Comparison of ENCODE assay signal across 31 mouse cellular contexts in the genomic region with DNA sequence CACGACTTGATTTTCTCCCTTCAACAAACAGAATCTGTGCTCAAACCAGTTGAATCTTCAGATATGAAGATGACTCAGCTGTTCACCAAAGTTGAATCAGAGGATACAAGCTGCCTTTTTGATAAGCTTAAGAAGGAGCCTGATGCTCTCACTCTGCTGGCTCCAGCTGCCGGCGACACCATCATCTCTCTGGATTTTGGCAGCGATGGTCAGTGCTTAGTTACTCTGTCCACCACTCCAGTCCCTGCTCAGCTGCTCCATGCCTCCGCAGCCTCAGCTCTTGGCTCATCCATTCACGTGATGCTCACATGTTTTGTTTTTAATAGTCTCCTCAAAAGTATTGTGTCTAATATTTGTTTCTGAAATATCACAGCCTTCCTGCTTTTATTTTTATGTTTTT. TPM values are rescaled to one million over a fixed set of nuclear protein-coding genes. Genes with fewer than 3 reads are reported as not detected.
A peak's percentile ranks its signal among the peaks of the same experiment; 100 is the strongest.
DNase-seq lines count a peak whose midpoint lies in the region; ATAC-seq lines count a peak whose summit lies in the region.
"Had no signal": no experiment of that assay in that cellular context is flagged by ENCODE, and none has a peak within 500 bp of the region (broad histone marks: within the 10 kb centered on the region; RNA-seq: fewer than 3 reads in every experiment).

No protein-coding gene starts in this region.

- peaks cover 3% of the 10 kb centered on the region; the same call in 1 of the 2 replicates for H3K4me1 ChIP-seq in heart, embryonic 11.5 days (ENCODE audit: control insufficient read depth, insufficient read depth, low read length)
- H3K4me1 ChIP-seq: forebrain, embryonic 13.5 days; kidney, embryonic 15.5 days; liver, embryonic 12.5 days; megakaryocyte, embryonic 14.5 days; midbrain, embryonic 12.5 days; neural tube, embryonic 12.5 days had no signal

- H3K27ac ChIP-seq in heart, embryonic 11.5 days (ENCODE audit: low read depth, low read length) = no peak overlapping the region
- H3K27ac ChIP-seq: forebrain, embryonic 13.5 days; hindbrain, embryonic 14.5 days; kidney, embryonic 15.5 days; liver, embryonic 12.5 days; midbrain, embryonic 12.5 days; neural tube, embryonic 12.5 days had no signal

- intact Hi-C loops in heart, postnatal 14 days (cut with DNase I) = no loop called here

- WGBS in heart, embryonic 11.5 days (ENCODE audit: insufficient replicate concordance) = 87% methylated on average over 6 of the region's 6 CpGs

- no peaks in the 10 kb centered on the region for H3K9me3 ChIP-seq in heart, embryonic 11.5 days (replicated peaks; ENCODE audit: control insufficient read depth, low read length)
- H3K9me3 ChIP-seq: forebrain, embryonic 13.5 days; kidney, embryonic 15.5 days; liver, embryonic 12.5 days; megakaryocyte, embryonic 14.5 days; midbrain, embryonic 12.5 days; neural tube, embryonic 12.5 days had no signal

- no peak overlapping the region for H3K9ac ChIP-seq in heart, embryonic 11.5 days (ENCODE audit: low read depth, low read length)
- H3K9ac ChIP-seq: forebrain, embryonic 13.5 days; hindbrain, embryonic 14.5 days; kidney, embryonic 15.5 days; liver, embryonic 12.5 days; liver, postnatal 0 days; midbrain, embryonic 12.5 days; neural tube, embryonic 12.5 days had no signal

- no peak overlapping the region for H3K4me3 ChIP-seq in heart, embryonic 11.5 days (ENCODE audit: low read depth, low read length)
- H3K4me3 ChIP-seq: forebrain, embryonic 13.5 days; kidney, embryonic 15.5 days; liver, embryonic 12.5 days; megakaryocyte, embryonic 14.5 days; midbrain, embryonic 12.5 days; myocyte; neural tube, embryonic 12.5 days had no signal

- ATAC-seq in heart, embryonic 11.5 days (replicated peaks; ENCODE audit: insufficient number of reproducible peaks, low FRiP score, low TSS enrichment) = no peak
- ATAC-seq: activated CD4-positive, CD25-positive, alpha-beta regulatory T cell, adult 4 months; forebrain, embryonic 13.5 days; intestine, postnatal 0 days; liver, embryonic 12.5 days; liver, postnatal 0 days had no signal

- peaks cover 15% of the 10 kb centered on the region; the same call in 1 of the 2 replicates for H3K36me3 ChIP-seq in heart, embryonic 11.5 days (ENCODE audit: control insufficient read depth, insufficient read depth, low read length)

- H3K4me2 ChIP-seq in heart, embryonic 11.5 days = no peak overlapping the region
- H3K4me2 ChIP-seq: forebrain, embryonic 13.5 days; hindbrain, embryonic 14.5 days; kidney, embryonic 15.5 days; liver, embryonic 12.5 days; midbrain, embryonic 12.5 days; neural tube, embryonic 12.5 days had no signal

- no peaks in the 10 kb centered on the region for H3K27me3 ChIP-seq in heart, embryonic 11.5 days (ENCODE audit: control insufficient read depth, insufficient read depth, low read length)
- H3K27me3 ChIP-seq: forebrain, embryonic 13.5 days; kidney, embryonic 15.5 days; liver, embryonic 12.5 days; megakaryocyte, embryonic 14.5 days; midbrain, embryonic 12.5 days; neural tube, embryonic 12.5 days had no signal

- peak; percentile 95 for DNase-seq in heart, adult 11 months
- peak; percentile 9 for DNase-seq in urinary bladder, postnatal 14 days (ENCODE audit: low spot score)
- no peak for DNase-seq in urinary bladder, postnatal 25 days (ENCODE audit: low spot score)
- DNase-seq in heart, postnatal 14 days = peak; percentile 29 to 42
- DNase-seq in embryo, embryonic 10 days (ENCODE audit: low spot score) = no peak
- DNase-seq: adrenal gland, adult 2 months; B cell, adult 2 months; cerebellum, adult 8-10 months; cerebellum, postnatal 25 days; kidney, postnatal 25 days; layer of hippocampus, postnatal 36 days; left cerebral cortex, postnatal 4 days; liver, postnatal 0 days; lung, postnatal 4 days; right cerebral cortex, adult 18-20 months; right cerebral cortex, postnatal 4 days; thymus, adult 2 months; thymus, postnatal 36 days had no signal

RNA-seq across cellular contexts. Expression of a gene that starts 2.1 kb away (rescaled TPM):
- 12.0 and 14.1 TPM in 2 replicates for polyA plus RNA-seq in heart, embryonic 11.5 days (2014; fragmentation: Nextera tagmentation; extraction: Ambion mirVana)
- 1 to 10 TPM; 5.1 TPM for total RNA-seq in heart, postnatal 14 days (2021)
- total RNA-seq: hematopoietic stem cell, adult 5-6 weeks; midbrain, postnatal 0 days had no signal
- polyA plus RNA-seq: adrenal gland, adult 2 months; myocyte; thymus, adult 2 months had no signal

RNA-seq across cellular contexts. Expression of a gene that starts 24.7 kb away (rescaled TPM):
- polyA plus RNA-seq in heart, embryonic 11.5 days (2014; fragmentation: Nextera tagmentation; extraction: Ambion mirVana) = 17.8 and 21.2 TPM in 2 replicates
- total RNA-seq in heart, postnatal 14 days (2021) = 10 to 100 TPM; 10.8 to 10.9 TPM

RNA-seq across cellular contexts. Expression of a gene that starts 38.4 kb away (rescaled TPM):
- polyA plus RNA-seq in heart, embryonic 11.5 days (2014; fragmentation: Nextera tagmentation; extraction: Ambion mirVana) = 182 and 206 TPM in 2 replicates
- total RNA-seq in heart, postnatal 14 days (2021) = 10 to 100 TPM; 64.3 to 64.7 TPM

RNA-seq across cellular contexts. Expression of a gene that starts 57.9 kb away (rescaled TPM):
- 0.49 and 0.52 TPM in 2 replicates for polyA plus RNA-seq in heart, embryonic 11.5 days (2014; fragmentation: Nextera tagmentation; extraction: Ambion mirVana)
- total RNA-seq in heart, postnatal 14 days (2021) = not detected
- total RNA-seq: hematopoietic stem cell, adult 5-6 weeks had no signal
- polyA plus RNA-seq: activated CD4-positive, CD25-positive, alpha-beta regulatory T cell, adult 4 months; liver, postnatal 0 days; myocyte; thymus, adult 2 months had no signal

Comparison
In these comparisons a context has a peak if more than half of its experiments do, and no peak if none do; other contexts are left out.
1. DNase-seq: peak in heart, adult 11 months (single experiment), urinary bladder, postnatal 14 days (single experiment) and heart, postnatal 14 days (2 of 2); none in urinary bladder, postnatal 25 days (single experiment) and embryo, embryonic 10 days (single experiment).